Mouse (Mus musculus): ENCODE results near the gene Ndufaf4.

GRCm38 (mm10) chr4:24865691-24866090 lies 32.2 kb upstream of the Ndufaf4 start:
- TF ChIP-seq POLR2A (IDR thresholded peaks at IDR 0.05; ENCODE audit: extremely low read depth, insufficient read depth, low read length): no peak
- no peak for TF ChIP-seq CTCF (IDR thresholded peaks at IDR 0.05; ENCODE audit: low read depth, low read length)

Measured in liver, adult 2 months (tissue).